Mouse (Mus musculus): ENCODE measurements around the gene Sh3bgr. TPM values are rescaled to one million over a fixed set of nuclear protein-coding genes. Genes with fewer than 3 reads are reported as not detected.

The Sh3bgr gene
- polyA plus RNA-seq, 1 experiment from 2014 or later: 35.6 TPM

DNA sequence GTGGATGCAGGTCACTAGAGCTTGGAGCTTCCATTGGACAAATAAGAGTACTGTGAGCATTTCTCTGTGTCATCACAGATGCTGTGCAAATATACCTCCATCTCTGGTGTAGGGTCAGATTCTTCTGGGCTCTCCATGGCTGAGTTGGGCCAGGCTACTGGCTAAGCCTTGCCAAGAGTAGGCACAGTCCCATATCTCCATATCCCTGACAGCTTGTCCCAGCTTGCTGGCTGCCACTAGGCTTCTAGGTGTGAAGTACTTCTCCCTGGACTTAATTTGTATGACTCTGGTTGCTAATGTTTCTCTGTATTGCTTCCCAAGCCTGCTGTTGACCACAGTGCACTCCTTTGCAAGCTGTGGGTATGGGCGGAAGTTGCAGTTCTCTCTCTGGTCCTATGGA is 51.9 kb downstream of the Sh3bgr start:
- Histone ChIP-seq H3K4me3 (replicated peaks) (no peak overlapping the region), H3K36me3 (no peaks in the 10 kb centered on the region), H3K9ac (no peak overlapping the region), H3K9me3 (no peaks in the 10 kb centered on the region), H3K4me1 (no peaks in the 10 kb centered on the region), H3K27ac (no peak overlapping the region), H3K4me2 (no peak overlapping the region), H3K27me3 (replicated peaks) (no peaks in the 10 kb centered on the region)
- ATAC-seq (ENCODE audit: insufficient read depth, low FRiP score, low read depth): no peak
- 90% methylated on average over 1 of the region's 1 CpGs for WGBS

DNA sequence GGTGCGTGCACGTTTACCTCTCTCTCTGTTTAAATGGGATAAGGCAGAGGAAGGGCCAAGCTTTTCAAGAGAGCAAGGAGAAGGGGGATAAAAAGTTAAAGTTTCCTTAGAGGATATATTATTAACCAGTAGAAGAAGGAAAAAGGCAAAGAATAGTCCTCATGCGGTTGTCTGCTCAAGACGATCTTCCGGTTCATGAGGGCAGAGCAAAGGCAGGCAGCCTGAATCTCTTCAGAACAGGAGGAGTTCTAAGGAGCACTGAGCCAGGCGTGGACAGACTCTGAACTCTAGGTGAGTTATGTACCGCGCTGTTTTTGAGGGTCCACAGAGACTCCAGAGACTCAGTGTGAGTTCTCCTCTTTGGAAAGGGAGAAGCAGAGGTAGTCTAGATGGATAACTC is 58.2 kb downstream of the Sh3bgr start:
- Histone ChIP-seq H3K27ac (no peak overlapping the region), H3K27me3 (replicated peaks) (no peaks in the 10 kb centered on the region), H3K9me3 (no peaks in the 10 kb centered on the region), H3K4me1 (no peaks in the 10 kb centered on the region), H3K4me3 (replicated peaks) (no peak overlapping the region), H3K36me3 (no peaks in the 10 kb centered on the region), H3K9ac (no peak overlapping the region), H3K4me2 (no peak overlapping the region)
- 82% methylated on average over 8 of the region's 8 CpGs for WGBS
- ATAC-seq (ENCODE audit: insufficient read depth, low FRiP score, low read depth): no peak

- H3K4me1 ChIP-seq: no peaks in the 10 kb centered on the region
- 80% methylated on average over 2 of the region's 2 CpGs for WGBS
Observed at GRCm38 (mm10) chr16:96271736-96272135, 71.5 kb downstream of the Sh3bgr start.

GRCm38 (mm10) chr16:96272929-96273619 is 72.8 kb downstream of the Sh3bgr start:
- no peaks in the 10 kb centered on the region for H3K4me1 ChIP-seq
- H3K27me3 ChIP-seq (replicated peaks): no peaks in the 10 kb centered on the region
- 54% methylated on average over 14 of the region's 14 CpGs for WGBS
- no peak for ATAC-seq (ENCODE audit: insufficient read depth, low FRiP score, low read depth)
- no peak overlapping the region for H3K4me2 ChIP-seq
- H3K9ac ChIP-seq: no peak overlapping the region
- H3K27ac ChIP-seq: no peak overlapping the region
- H3K9me3 ChIP-seq: no peaks in the 10 kb centered on the region
- no peaks in the 10 kb centered on the region for H3K36me3 ChIP-seq
- no peak overlapping the region for H3K4me3 ChIP-seq (replicated peaks)

More at GRCm38 (mm10) chr16:96271736-96272135, 71.5 kb downstream of the Sh3bgr start:
- Histone ChIP-seq H3K36me3 (no peaks in the 10 kb centered on the region), H3K4me3 (replicated peaks) (no peak overlapping the region), H3K9me3 (no peaks in the 10 kb centered on the region), H3K27me3 (replicated peaks) (no peaks in the 10 kb centered on the region), H3K9ac (no peak overlapping the region), H3K27ac (no peak overlapping the region), H3K4me2 (no peak overlapping the region)
- ATAC-seq (ENCODE audit: insufficient read depth, low FRiP score, low read depth): no peak

DNA sequence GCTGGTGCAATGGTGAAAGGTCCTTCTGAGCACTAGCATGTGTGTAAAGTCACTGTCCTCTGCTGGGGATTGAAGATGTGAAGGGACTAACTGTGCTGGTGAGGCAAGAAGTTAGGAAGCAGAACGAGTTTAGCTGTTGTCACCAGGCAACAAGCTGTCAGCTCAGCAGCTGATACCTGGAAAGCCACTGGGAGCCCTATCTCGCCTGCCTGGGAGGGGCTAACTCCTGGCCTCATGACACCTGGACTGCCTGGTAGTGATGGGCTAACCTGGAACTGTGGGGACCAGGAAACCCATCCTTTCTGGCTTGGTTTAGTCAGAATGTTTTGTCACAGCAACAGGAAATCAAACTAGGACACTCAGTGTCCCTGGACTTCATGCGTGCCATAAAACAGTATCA is 76.3 kb downstream of the Sh3bgr start:
- no peak overlapping the region for H3K9ac ChIP-seq
- 60% methylated on average over 3 of the region's 3 CpGs for WGBS
- peaks cover 5% of the 10 kb centered on the region; the same call in 1 of the 2 replicates for H3K4me1 ChIP-seq
- H3K27ac ChIP-seq: no peak overlapping the region
- H3K36me3 ChIP-seq: no peaks in the 10 kb centered on the region
- no peaks in the 10 kb centered on the region for H3K9me3 ChIP-seq
- no peak overlapping the region for H3K4me2 ChIP-seq
- H3K4me3 ChIP-seq (replicated peaks): no peak overlapping the region
- ATAC-seq (ENCODE audit: insufficient read depth, low FRiP score, low read depth): no peak
- peaks cover 28% of the 10 kb centered on the region for H3K27me3 ChIP-seq (replicated peaks)

Other genes starting within 250 kb of the Sh3bgr start
- gene Psmg1, start 209.5 kb upstream of the Sh3bgr start, polyA plus RNA-seq (2015; fragmentation: Nextera tagmentation; extraction: Ambion mirVana): 89.1 and 94.8 TPM in 2 replicates
- gene Brwd1, start 117.9 kb upstream of the Sh3bgr start, polyA plus RNA-seq (2015; fragmentation: Nextera tagmentation; extraction: Ambion mirVana): 75.2 and 76.2 TPM in 2 replicates
- 476 and 575 TPM in 2 replicates for gene Hmgn1, start 72.7 kb upstream of the Sh3bgr start, polyA plus RNA-seq (2015; fragmentation: Nextera tagmentation; extraction: Ambion mirVana)
- gene Wrb, start 55.0 kb upstream of the Sh3bgr start, polyA plus RNA-seq (2015; fragmentation: Nextera tagmentation; extraction: Ambion mirVana): 60.0 and 65.5 TPM in 2 replicates
- gene Lca5l, start 8.2 kb upstream of the Sh3bgr start, polyA plus RNA-seq (2015; fragmentation: Nextera tagmentation; extraction: Ambion mirVana): 1.4 and 1.5 TPM in 2 replicates
- 0.35 and 0.48 TPM in 2 replicates for gene B3galt5, start 35.4 kb downstream of the Sh3bgr start, polyA plus RNA-seq (2015; fragmentation: Nextera tagmentation; extraction: Ambion mirVana)
- 1.2 TPM in 2 replicates for gene Itgb2l, start 243.2 kb downstream of the Sh3bgr start, polyA plus RNA-seq (2015; fragmentation: Nextera tagmentation; extraction: Ambion mirVana)